Mouse (Mus musculus) activated CD4-positive, CD25-positive, alpha-beta regulatory T cell (primary cell): ENCODE data around the gene Lmo2. TPM values are rescaled to one million over a fixed set of nuclear protein-coding genes. Genes with fewer than 3 reads are reported as not detected.

Experiments used
- polyA plus RNA-seq, 2 experiments: library from polyadenylated mRNA; unstranded; fragments of 100-300 nt; shearing (Covaris generic); gene quantifications; one replicate each; pipeline ENCODE4 v1.2.1; 2017

Lmo2 gene
- polyA plus RNA-seq: 1 to 10 TPM; 2.7 to 5.4 TPM

GRCm38 (mm10) chr2:103957649-103958546 lies at the start of gene Lmo2:
TSS of gene Lmo2 (plus strand) at chr2:103957986.

GRCm38 (mm10) chr2:104027458-104028138 lies 69.8 kb downstream of the Lmo2 start, which contains the start of gene Fbxo3:
TSS of gene Fbxo3 (plus strand) at chr2:104027721.

GRCm38 (mm10) chr2:104028139-104028723 lies 70.4 kb downstream of the Lmo2 start, which contains the start of gene 4931422A03Rik:
TSS of gene 4931422A03Rik (minus strand) at chr2:104028361.

Other genes starting within 250 kb of the Lmo2 start
- 10 to 100 TPM; 22.1 to 32.2 TPM for gene Nat10, start 196.7 kb upstream of the Lmo2 start, polyA plus RNA-seq
- gene Caprin1, start 160.3 kb upstream of the Lmo2 start, polyA plus RNA-seq: 100 to 1,000 TPM; 223 to 238 TPM
- gene Fbxo3, start 69.7 kb downstream of the Lmo2 start, polyA plus RNA-seq: 10 to 100 TPM; 57.4 to 64.8 TPM
- 1 to 10 TPM; 2.4 to 3.2 TPM for gene 4931422A03Rik, start 70.4 kb downstream of the Lmo2 start, polyA plus RNA-seq
- under 1 TPM in 1 of 2 experiments, not detected in 1; 0.65 TPM for gene Gm10912, start 107.8 kb downstream of the Lmo2 start, polyA plus RNA-seq
- gene Gm10799, start 110.6 kb downstream of the Lmo2 start, polyA plus RNA-seq: not detected
- under 1 TPM in 1 of 2 experiments, not detected in 1; 0.56 TPM for gene Cd59b, start 111.9 kb downstream of the Lmo2 start, polyA plus RNA-seq
- under 1 TPM; 0.41 TPM for gene Cd59a, start 137.8 kb downstream of the Lmo2 start, polyA plus RNA-seq
- gene A930018P22Rik, start 164.8 kb downstream of the Lmo2 start, polyA plus RNA-seq: not detected